Mouse (Mus musculus): Measurements from ENCODE around the gene Tmem151a. TPM values are rescaled to one million over a fixed set of nuclear protein-coding genes. Genes with fewer than 3 reads are reported as not detected.

Tmem151a gene
- total and polyA plus RNA-seq, 3 experiments: not detected

DNA sequence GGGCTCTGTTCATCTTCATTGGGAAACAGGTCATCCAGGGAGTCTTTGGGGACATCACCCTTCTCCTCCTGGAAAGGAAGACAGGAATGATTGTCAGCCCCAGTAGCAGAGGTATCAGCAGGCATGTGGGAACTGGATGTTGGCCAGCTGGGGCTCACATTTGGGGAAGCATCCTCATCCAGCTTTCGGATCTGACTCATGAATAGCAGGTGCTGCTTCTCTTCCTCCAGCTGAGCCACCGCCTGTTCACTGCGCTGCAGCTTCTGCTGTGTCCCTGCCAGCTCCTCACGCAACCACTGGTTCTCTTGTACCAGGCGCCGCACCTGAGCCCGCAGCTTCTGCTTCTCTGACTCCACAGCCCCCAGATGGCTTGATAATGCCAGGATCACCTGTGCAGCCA lies 28.5 kb upstream of the Tmem151a start:
- Histone ChIP-seq H3K27me3 (replicated peaks) (peaks cover 5% of the 10 kb centered on the region), H3K79me2 (replicated peaks; ENCODE audit: control insufficient read depth, extremely low read depth, insufficient read depth, poor library complexity, severe bottlenecking) (no peaks in the 10 kb centered on the region), H3K36me3 (replicated peaks in 1 of 2; ENCODE audit: control insufficient read depth in 1 of 2, insufficient read depth in 1 of 2, low read length in 1 of 2) (peaks cover 18 to 60% of the 10 kb centered on the region in 2 experiments), H3K9ac (ENCODE audit: insufficient read depth, low read depth) (no peak overlapping the region), H3K4me2 (ENCODE audit: insufficient read depth, low read depth, poor library complexity, severe bottlenecking) (no peak overlapping the region), H3K4me1 (ENCODE audit: control insufficient read depth in 1 of 2, insufficient read depth in 2 of 2) (peaks cover 9 to 12% of the 10 kb centered on the region in 2 experiments), H3K9me3 (replicated peaks; ENCODE audit: low read length) (no peaks in the 10 kb centered on the region), H3K27ac (ENCODE audit: insufficient read depth, low read depth) (no peak overlapping the region), H3K4me3 (replicated peaks in 1 of 3; ENCODE audit: low read depth in 2 of 3, low read length in 2 of 3, poor library complexity in 1 of 3) (no peak overlapping the region)
- dilution Hi-C loops (cut with MboI; ENCODE audit: extremely low pct_ligation_motif_present, extremely low pct_unique_long_range_greater_than_20kb, low sequenced_read_pairs): no loop called here
- no peak for TF ChIP-seq IRF4 (IDR thresholded peaks at IDR 0.05; ENCODE audit: low read depth, low read length)
- TF ChIP-seq ZMIZ1 (IDR thresholded peaks at IDR 0.05; ENCODE audit: low read depth, low read length): no peak
- no peak for TF ChIP-seq MAX (IDR thresholded peaks at IDR 0.05; ENCODE audit: low read length)
- TF ChIP-seq MAFK (IDR thresholded peaks at IDR 0.05; ENCODE audit: insufficient replicate concordance, low read length): no peak
- no peak for TF ChIP-seq CHD2 (IDR thresholded peaks at IDR 0.05; ENCODE audit: low read length)
- no peak for TF ChIP-seq JUND (conservative IDR thresholded peaks at IDR 0.05; ENCODE audit: low read depth, low read length)
- no peak for TF ChIP-seq MYC (IDR thresholded peaks at IDR 0.05; ENCODE audit: low read depth, low read length)
- TF ChIP-seq ETS1 (conservative IDR thresholded peaks at IDR 0.05; ENCODE audit: low read depth, low read length): no peak
- no peak for TF ChIP-seq POLR2A (IDR thresholded peaks at IDR 0.05; ENCODE audit: low read depth, low read length)
- no peak for TF ChIP-seq SIN3A (IDR thresholded peaks at IDR 0.05; ENCODE audit: low read length)
- TF ChIP-seq ZC3H11A (IDR thresholded peaks at IDR 0.05; ENCODE audit: low read depth, low read length): no peak
- no peak for TF ChIP-seq PAX5 (IDR thresholded peaks at IDR 0.05; ENCODE audit: low read length)
- no peak for TF ChIP-seq E2F4 (IDR thresholded peaks at IDR 0.05; ENCODE audit: insufficient replicate concordance, low read depth, low read length)
- TF ChIP-seq UBTF (IDR thresholded peaks at IDR 0.05; ENCODE audit: low read depth, low read length): no peak
- no peak for TF ChIP-seq HCFC1 (IDR thresholded peaks at IDR 0.05; ENCODE audit: low read depth, low read length)
- no peak for TF ChIP-seq MXI1 (IDR thresholded peaks at IDR 0.05; ENCODE audit: low read depth, low read length)
- TF ChIP-seq TBP (conservative IDR thresholded peaks at IDR 0.05; ENCODE audit: low read depth, low read length): no peak
- TF ChIP-seq CTCF (conservative IDR thresholded peaks at IDR 0.05 in 1 of 2, IDR thresholded peaks at IDR 0.05 in 1 of 2; ENCODE audit: low read depth in 2 of 2, low read length in 2 of 2): no peak
- no peak for DNase-seq (ENCODE audit: extremely low read depth)
- in situ Hi-C loops (cut with MboI; ENCODE audit: low pct_ligation_motif_present, low pct_unique_long_range_greater_than_20kb, low sequenced_read_pairs): no loop called here

GRCm38 (mm10) chr19:5109659-5110453 lies 24.5 kb upstream of the Tmem151a start:
- H3K27me3 ChIP-seq (replicated peaks): no peaks in the 10 kb centered on the region
- H3K4me3 ChIP-seq (replicated peaks in 1 of 3; ENCODE audit: low read depth in 2 of 3, low read length in 2 of 3, poor library complexity in 1 of 3): no peak overlapping the region
- no peak overlapping the region for H3K4me2 ChIP-seq (ENCODE audit: insufficient read depth, low read depth, poor library complexity, severe bottlenecking)
- no peaks in the 10 kb centered on the region for H3K9me3 ChIP-seq (replicated peaks; ENCODE audit: low read length)
- H3K79me2 ChIP-seq (replicated peaks; ENCODE audit: control insufficient read depth, extremely low read depth, insufficient read depth, poor library complexity, severe bottlenecking): peaks cover 5% of the 10 kb centered on the region; the same call in 1 of the 2 replicates
- H3K36me3 ChIP-seq (replicated peaks in 1 of 2; ENCODE audit: control insufficient read depth in 1 of 2, insufficient read depth in 1 of 2, low read length in 1 of 2): peaks cover 21 to 66% of the 10 kb centered on the region in 2 experiments
- H3K4me1 ChIP-seq (ENCODE audit: control insufficient read depth in 1 of 2, insufficient read depth in 2 of 2): peaks cover 6 to 19% of the 10 kb centered on the region in 2 experiments; a peak in 3 of 4 replicates
- H3K27ac ChIP-seq (ENCODE audit: insufficient read depth, low read depth): no peak overlapping the region
- peak; percentile 38 for DNase-seq (ENCODE audit: extremely low read depth)
- dilution Hi-C loops (cut with MboI; ENCODE audit: extremely low pct_ligation_motif_present, extremely low pct_unique_long_range_greater_than_20kb, low sequenced_read_pairs) (no loop called here), in situ Hi-C loops (cut with MboI; ENCODE audit: low pct_ligation_motif_present, low pct_unique_long_range_greater_than_20kb, low sequenced_read_pairs) (no loop called here)
- no peak overlapping the region for H3K9ac ChIP-seq (ENCODE audit: insufficient read depth, low read depth)
- TF ChIP-seq MEF2A (IDR thresholded peaks at IDR 0.05; ENCODE audit: borderline replicate concordance, low read depth, low read length) (no peak), CTCF (conservative IDR thresholded peaks at IDR 0.05 in 1 of 2, IDR thresholded peaks at IDR 0.05 in 1 of 2; ENCODE audit: low read depth in 2 of 2, low read length in 2 of 2) (peak in 1 of 2 experiments; percentile 56; a peak in 2 of 4 replicates), KAT2A (IDR thresholded peaks at IDR 0.05; ENCODE audit: insufficient replicate concordance, low read length) (no peak)
